Mouse (Mus musculus) layer of hippocampus, postnatal 14 days (tissue): ENCODE measurements around the gene C5ar2. TPM values are rescaled to one million over a fixed set of nuclear protein-coding genes. Genes with fewer than 3 reads are reported as not detected.
A peak's percentile ranks its signal among the peaks of the same experiment; 100 is the strongest.

Experiments
- DNase-seq, 2 experiments: peaks; one replicate each; pipeline ENCODE4 v3.0.0; 2021 to 2022; ENCODE audit warnings: low spot score in 2 of 2, mixed read lengths in 1 of 2
- total RNA-seq, 2 experiments: library from RNA; stranded (reverse); gene quantifications; 2 replicates each; pipeline ENCODE4 v1.2.3; 2021

C5ar2 gene
- total RNA-seq, 2 experiments from 2014 or later, result 0.48 to 0.55 TPM

DNA sequence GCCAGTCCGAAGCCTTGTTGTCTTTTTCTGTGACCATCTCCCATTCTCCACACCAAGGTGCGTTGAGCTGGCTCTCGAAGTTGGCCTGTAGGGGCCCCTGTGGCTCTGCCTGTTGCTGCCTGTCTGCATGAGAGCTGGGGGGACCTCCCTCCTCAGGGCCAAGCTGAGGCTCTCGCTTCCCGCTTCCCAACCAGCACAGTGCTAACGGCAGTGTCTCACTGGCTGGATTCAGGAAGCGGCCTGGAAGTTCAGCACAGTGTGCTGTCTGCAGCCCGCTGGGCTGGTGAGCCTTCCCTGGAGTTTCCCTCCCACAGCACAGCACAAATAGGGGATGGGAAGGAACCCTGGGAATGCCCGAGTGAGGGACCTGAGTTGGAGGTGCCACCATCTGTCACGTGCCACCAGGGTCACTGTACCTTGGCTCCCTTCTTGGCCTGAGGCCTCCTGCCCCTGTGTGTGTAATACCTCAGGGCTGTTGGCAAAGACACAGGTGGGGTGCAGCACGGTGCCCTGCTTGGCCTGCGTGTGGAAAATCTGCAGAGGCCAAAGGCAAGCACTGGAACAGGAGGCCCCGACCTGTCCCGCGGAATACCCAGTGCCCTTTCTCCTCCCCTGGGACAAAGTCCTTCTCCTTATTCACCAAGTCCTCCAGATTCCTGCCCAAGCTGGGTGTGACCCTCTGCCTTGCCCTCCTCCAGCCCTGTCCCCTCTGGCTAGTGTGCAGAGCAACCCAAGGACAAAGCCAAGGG, 41.0 kb downstream of the C5ar2 start:
- DNase-seq, result no peak

DNA sequence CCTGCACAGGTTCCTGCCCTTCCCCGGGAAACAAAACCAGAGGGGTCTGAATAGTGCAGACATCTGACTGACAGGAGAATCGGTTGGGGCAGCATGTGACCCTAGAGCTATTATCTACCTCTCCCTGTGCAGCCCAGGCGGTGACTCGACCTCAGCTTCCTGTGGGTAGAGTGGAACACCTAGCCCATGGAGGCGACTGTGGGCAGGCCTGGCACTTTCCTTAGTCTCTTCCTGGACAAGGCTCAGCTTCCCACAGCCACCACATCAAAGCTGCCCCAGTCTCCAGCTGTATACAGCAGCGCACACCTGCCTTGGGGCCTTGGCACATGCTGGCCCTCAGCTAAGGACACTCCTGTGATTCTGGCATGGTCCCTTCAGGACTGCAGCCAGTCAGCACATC, 42.8 kb downstream of the C5ar2 start:
- DNase-seq, result no peak

DNA sequence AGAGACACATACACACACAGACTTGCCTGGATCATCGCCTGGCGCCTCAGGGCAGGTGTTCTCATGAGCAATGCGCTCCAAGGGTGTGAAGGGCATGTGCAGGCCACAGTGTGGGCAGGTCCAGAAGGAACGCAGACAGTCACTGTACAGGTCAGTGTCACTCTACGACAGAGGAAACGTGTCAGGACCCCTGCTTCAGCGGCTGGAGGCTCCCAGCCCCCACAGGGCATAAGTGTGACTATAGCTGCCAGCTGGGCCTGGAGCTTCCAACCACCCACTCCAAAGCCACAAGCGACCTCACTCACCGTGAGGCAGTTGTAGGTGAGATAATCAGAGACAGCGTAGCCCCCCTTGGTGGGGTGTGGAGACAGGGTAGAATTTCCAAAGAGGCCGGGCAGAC, 45.4 kb downstream of the C5ar2 start:
- DNase-seq, result no peak

DNA sequence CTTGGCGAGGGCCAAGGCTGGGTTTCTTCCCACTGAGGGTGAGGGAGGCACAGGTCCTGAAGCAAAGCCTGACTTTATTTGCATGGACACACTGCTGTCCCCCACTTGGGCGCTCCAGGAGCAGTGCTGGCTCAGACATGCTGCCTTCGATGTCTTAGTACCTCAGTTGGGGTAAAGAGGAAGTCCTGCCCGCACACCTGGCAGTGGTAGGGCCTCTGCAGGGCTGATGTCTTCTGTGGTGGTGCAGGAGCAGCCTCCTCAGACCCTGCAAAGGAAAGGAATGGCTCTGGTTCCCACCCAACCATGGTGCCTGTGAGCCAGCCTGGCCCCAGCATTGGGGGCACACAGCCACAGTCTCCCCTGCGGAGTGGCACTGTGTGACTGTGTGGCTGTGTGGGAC, 46.8 kb downstream of the C5ar2 start:
- DNase-seq, result no peak

DNA sequence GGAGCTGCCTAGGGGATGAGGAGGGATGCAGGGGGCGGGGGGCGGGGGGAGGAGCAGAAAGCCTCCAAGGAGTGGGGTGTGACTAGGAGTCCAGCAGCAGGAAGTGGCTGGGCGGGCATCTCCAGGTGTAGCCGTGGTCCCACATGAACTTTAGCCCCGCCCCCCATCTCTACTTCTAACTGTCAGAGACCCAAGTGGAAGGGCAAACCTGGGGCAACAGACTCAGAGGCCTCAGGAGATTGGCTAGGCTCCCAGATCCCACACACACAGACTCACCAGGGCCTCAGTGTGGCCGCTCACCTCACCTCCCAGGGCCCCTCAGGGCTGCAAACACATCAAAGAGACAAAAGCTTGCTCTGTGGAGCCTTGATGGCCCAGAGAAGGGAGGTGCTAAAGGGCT, 47.3 kb downstream of the C5ar2 start:
- DNase-seq, result no peak

DNA sequence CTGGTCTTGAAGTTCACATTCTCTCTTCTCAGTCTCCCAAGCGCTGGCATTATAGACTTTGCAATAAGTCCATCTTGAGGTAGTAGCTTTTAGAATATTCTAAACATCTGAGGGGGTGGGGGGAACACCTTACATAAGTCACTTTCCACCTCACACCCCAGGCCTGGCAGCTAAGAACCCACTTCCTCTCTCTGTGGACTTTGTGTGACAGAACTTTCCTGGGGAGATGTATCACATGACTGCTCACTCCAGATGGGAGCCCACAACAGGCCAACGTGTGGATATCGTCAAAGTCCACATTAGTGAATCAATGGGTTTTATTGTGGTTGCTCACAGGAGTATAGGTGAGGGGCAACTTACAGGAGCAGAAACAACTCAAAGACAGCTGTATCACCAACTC, 50.3 kb downstream of the C5ar2 start:
- no peak for DNase-seq

DNA sequence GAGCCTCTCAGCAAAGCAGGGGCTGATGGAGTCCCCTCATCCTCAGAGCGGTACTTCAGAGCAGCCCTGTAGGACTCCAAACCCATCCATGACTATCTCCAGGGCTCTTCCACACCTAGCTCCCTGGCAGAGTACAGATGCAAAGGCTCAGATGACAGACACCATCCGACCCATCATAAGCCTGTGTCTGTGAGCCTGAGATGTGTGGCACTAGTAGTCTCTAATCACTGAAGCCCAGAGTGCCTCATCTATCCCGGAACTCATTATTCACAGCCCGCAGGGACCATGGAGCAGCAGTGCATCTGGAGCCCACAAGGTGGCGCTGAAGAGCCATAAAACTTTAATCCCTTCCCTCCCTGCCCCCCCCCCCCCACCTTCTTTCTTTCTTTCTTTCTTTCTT, 51.6 kb downstream of the C5ar2 start:
- peak; percentile 82 to 88 for DNase-seq

DNA sequence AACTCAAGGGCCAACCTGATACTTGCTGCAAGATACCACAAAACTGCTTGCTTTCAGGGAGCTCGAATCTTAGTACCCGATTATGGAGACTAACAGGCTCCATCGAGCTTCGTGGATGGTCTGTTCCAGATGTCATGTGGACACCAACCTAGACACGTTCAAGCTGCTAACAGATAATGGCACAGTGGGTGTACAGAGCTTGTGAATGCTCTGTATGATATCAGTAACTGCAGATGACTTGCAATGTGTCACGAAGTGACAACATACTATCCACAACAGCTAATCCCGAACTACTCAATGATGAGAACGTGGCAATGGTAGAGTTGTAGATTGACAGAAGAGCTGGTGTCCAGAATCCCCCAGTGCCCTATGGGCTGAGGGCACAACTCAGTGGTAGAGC, 56.5 kb downstream of the C5ar2 start:
- no peak for DNase-seq

Other genes starting within 250 kb of the C5ar2 start
- gene Bicra, start 196.2 kb downstream of the C5ar2 start, total RNA-seq, result 10 to 100 TPM; 18.7 to 19.4 TPM
- gene Zfp541, start 182.3 kb downstream of the C5ar2 start, total RNA-seq, result under 1 TPM; 0.46 to 0.50 TPM
- gene Napa, start 145.7 kb downstream of the C5ar2 start, total RNA-seq, result 100 to 1,000 TPM; 240 to 259 TPM
- gene Kptn, start 124.3 kb downstream of the C5ar2 start, total RNA-seq, result 10 to 100 TPM; 30.3 to 38.6 TPM
- gene Slc8a2, start 114.3 kb downstream of the C5ar2 start, total RNA-seq, result 100 to 1,000 TPM; 335 to 349 TPM
- gene Meis3, start 69.1 kb downstream of the C5ar2 start, total RNA-seq, result 10 to 100 TPM; 38.0 to 42.5 TPM
- 10 to 100 TPM in 1 of 2 experiments, 1 to 10 TPM in 1; 9.4 to 12.5 TPM for gene Dhx34, start 22.1 kb downstream of the C5ar2 start, total RNA-seq
- 1 to 10 TPM in 1 of 2 experiments, under 1 TPM in 1; 0.74 to 2.0 TPM for gene C5ar1, start 15.4 kb upstream of the C5ar2 start, total RNA-seq
- gene Inafm1, start 29.5 kb upstream of the C5ar2 start, total RNA-seq, result 10 to 100 TPM; 28.1 to 31.2 TPM
- gene Ccdc9, start 42.6 kb upstream of the C5ar2 start, total RNA-seq, result 10 to 100 TPM; 84.3 to 84.5 TPM
- 10 to 100 TPM; 16.6 to 20.4 TPM for gene Bbc3, start 64.2 kb upstream of the C5ar2 start, total RNA-seq
- gene Sae1, start 143.7 kb upstream of the C5ar2 start, total RNA-seq, result 100 to 1,000 TPM in 1 of 2 experiments, 10 to 100 TPM in 1; 95.9 to 105 TPM
- gene Zc3h4, start 156.8 kb upstream of the C5ar2 start, total RNA-seq, result 10 to 100 TPM; 49.0 to 54.2 TPM
- gene Tmem160, start 208.6 kb upstream of the C5ar2 start, total RNA-seq, result 10 to 100 TPM; 90.2 to 90.8 TPM
- 10 to 100 TPM; 19.7 to 23.6 TPM for gene Npas1, start 233.6 kb upstream of the C5ar2 start, total RNA-seq